Mouse (Mus musculus) gastrocnemius, postnatal 36 days (tissue): ENCODE measurements at regions not wholly inside any gene's neighbourhood (a gene's known extent, or its start where the extent isn't known, plus 50 kb on each side); places are given as distances from the start of the nearest gene placed in this dataset.

Source experiments
- DNase-seq, 2 experiments: peaks; one replicate each; pipeline ENCODE4 v3.0.0; 2022
- intact Hi-C: fragments of 180-260 bp; cut with DNase I; formaldehyde crosslinking; loops from one replicate; pipeline ENCODE4 v1.15.1; 2025

GRCm38 (mm10) chr7:134528026-134528425 is 142.4 kb upstream of the Dock1 start:
- intact Hi-C loops = no loop called here
- no peak for DNase-seq

GRCm38 (mm10) chr7:134534821-134535220 is 135.6 kb upstream of the Dock1 start:
- DNase-seq = no peak
- intact Hi-C loops = no loop called here

- intact Hi-C loops = no loop called here
- no peak for DNase-seq
These were observed 128.8 kb upstream of the Dock1 start for GRCm38 (mm10) chr7:134541699-134542098.

- intact Hi-C loops = no loop called here
- DNase-seq = no peak
These were observed 124.3 kb upstream of the Dock1 start for GRCm38 (mm10) chr7:134546187-134546586.

GRCm38 (mm10) chr7:134549286-134549919 is 121.1 kb upstream of the Dock1 start:
- DNase-seq = no peak
- intact Hi-C loops = no loop called here

GRCm38 (mm10) chr7:134550221-134550809 is 120.1 kb upstream of the Dock1 start:
- peak in 1 of 2 experiments; percentile 19 for DNase-seq
- intact Hi-C loops = no loop called here

- intact Hi-C loops = no loop called here
- DNase-seq = no peak
These were observed 118.4 kb upstream of the Dock1 start for GRCm38 (mm10) chr7:134552051-134552451.

GRCm38 (mm10) chr7:134556061-134556460 is 114.4 kb upstream of the Dock1 start:
- intact Hi-C loops = no loop called here
- DNase-seq = no peak

GRCm38 (mm10) chr7:134566322-134566721 is 104.1 kb upstream of the Dock1 start:
- intact Hi-C loops = loop anchor here (1.0 to 5.0 kb wide), 2 partner anchors 149 to 710 kb away; no protein-coding TSS in a partner anchor
- DNase-seq = peak; percentile 22 to 53

GRCm38 (mm10) chr7:134569247-134569646 is 101.2 kb upstream of the Dock1 start:
- intact Hi-C loops = loop anchor here (5.0 kb wide), 1 partner anchor 152 kb away; no protein-coding TSS in a partner anchor
- DNase-seq = no peak

- intact Hi-C loops = no loop called here
- no peak for DNase-seq
These were observed 100.2 kb upstream of the Dock1 start for GRCm38 (mm10) chr7:134570176-134570810.

GRCm38 (mm10) chr7:134581746-134582145 is 88.7 kb upstream of the Dock1 start:
- intact Hi-C loops = no loop called here
- DNase-seq = no peak

- intact Hi-C loops = no loop called here
- DNase-seq = no peak
These were observed 85.0 kb upstream of the Dock1 start for GRCm38 (mm10) chr7:134585478-134585877.

GRCm38 (mm10) chr7:134586990-134587389 is 83.5 kb upstream of the Dock1 start:
- intact Hi-C loops = no loop called here
- no peak for DNase-seq

- DNase-seq = no peak
- intact Hi-C loops = no loop called here
These were observed 62.6 kb upstream of the Dock1 start for GRCm38 (mm10) chr7:134607886-134608285.

- no peak for DNase-seq
- intact Hi-C loops = no loop called here
These were observed 60.3 kb upstream of the Dock1 start for GRCm38 (mm10) chr7:134610159-134610558.

- intact Hi-C loops = no loop called here
- DNase-seq = no peak
These were observed 59.1 kb upstream of the Dock1 start for GRCm38 (mm10) chr7:134611371-134611770.

GRCm38 (mm10) chr7:134612175-134612633 is 58.2 kb upstream of the Dock1 start:
- DNase-seq = no peak
- intact Hi-C loops = no loop called here

GRCm38 (mm10) chr7:134619220-134619975 is 51.1 kb upstream of the Dock1 start:
- DNase-seq = no peak
- intact Hi-C loops = no loop called here

GRCm38 (mm10) chr7:134620006-134620405 is 50.4 kb upstream of the Dock1 start:
- intact Hi-C loops = no loop called here
- no peak for DNase-seq
